Mouse (Mus musculus): ENCODE results near the gene Thumpd1.
"Not testable (repeated sequence)": the region's sequence is repeated elsewhere in the genome, so short reads cannot be mapped to it uniquely, and the experiment has no call there.

The Thumpd1 gene

GRCm38 (mm10) chr7:119720253-119720946 is at the start of gene Thumpd1:
TSS of gene Thumpd1 (minus strand) at chr7:119720798.
- peak; percentile 95 to 96 for DNase-seq

GRCm38 (mm10) chr7:119769895-119770294 is 49.3 kb upstream of the Thumpd1 start:
- no peak for DNase-seq

GRCm38 (mm10) chr7:119766996-119767395 is 46.4 kb upstream of the Thumpd1 start:
- no peak for DNase-seq

- no peak for DNase-seq
Observed at GRCm38 (mm10) chr7:119764377-119764776, 43.8 kb upstream of the Thumpd1 start.

GRCm38 (mm10) chr7:119762166-119762697 is 41.6 kb upstream of the Thumpd1 start:
- no peak for DNase-seq

- no peak for DNase-seq
Observed at GRCm38 (mm10) chr7:119760527-119760951, 39.9 kb upstream of the Thumpd1 start, which contains the start of gene Acsm3. TSS of gene Acsm3 (plus strand) at chr7:119760923.

- no peak for DNase-seq
Observed at GRCm38 (mm10) chr7:119753696-119754095, 33.1 kb upstream of the Thumpd1 start.

- no peak for DNase-seq
Observed at GRCm38 (mm10) chr7:119749942-119750341, 29.3 kb upstream of the Thumpd1 start.

- DNase-seq, result no peak
Observed at GRCm38 (mm10) chr7:119748761-119749160, 28.2 kb upstream of the Thumpd1 start.

- no peak for DNase-seq
Observed at GRCm38 (mm10) chr7:119745869-119746268, 25.3 kb upstream of the Thumpd1 start.

GRCm38 (mm10) chr7:119744321-119744720 is 23.7 kb upstream of the Thumpd1 start:
- DNase-seq, result no peak

GRCm38 (mm10) chr7:119739798-119740468 is 19.3 kb upstream of the Thumpd1 start:
- DNase-seq, result not testable (repeated sequence)

GRCm38 (mm10) chr7:119738877-119739276 is 18.3 kb upstream of the Thumpd1 start:
- no peak for DNase-seq

GRCm38 (mm10) chr7:119731262-119731661 is 10.7 kb upstream of the Thumpd1 start:
- not testable (repeated sequence) for DNase-seq

GRCm38 (mm10) chr7:119727621-119728020 is 7.0 kb upstream of the Thumpd1 start:
- no peak for DNase-seq

GRCm38 (mm10) chr7:119720947-119721310 is 331 bp upstream of the Thumpd1 start:
- peak in 1 of 2 experiments; percentile 10 for DNase-seq

GRCm38 (mm10) chr7:119714111-119714510 is 6.5 kb downstream of the Thumpd1 start:
- DNase-seq, result no peak

- DNase-seq, result no peak
Observed at GRCm38 (mm10) chr7:119694926-119695325, 25.7 kb downstream of the Thumpd1 start.

GRCm38 (mm10) chr7:119692302-119692701 is 28.3 kb downstream of the Thumpd1 start:
- no peak for DNase-seq

- no peak for DNase-seq
Observed at GRCm38 (mm10) chr7:119689726-119690125, 30.9 kb downstream of the Thumpd1 start, which contains the start of gene Acsm4. TSS of gene Acsm4 (plus strand) at chr7:119690026.

- DNase-seq, result no peak
Observed at GRCm38 (mm10) chr7:119682699-119683098, 37.9 kb downstream of the Thumpd1 start.

- DNase-seq, result no peak
Observed at GRCm38 (mm10) chr7:119680107-119680506, 40.5 kb downstream of the Thumpd1 start.

- DNase-seq, result peak in 1 of 2 experiments; percentile 23
Observed at GRCm38 (mm10) chr7:119673465-119673864, 47.1 kb downstream of the Thumpd1 start.

GRCm38 (mm10) chr7:119670925-119671324 is 49.7 kb downstream of the Thumpd1 start:
- no peak for DNase-seq
